Mouse (Mus musculus): ENCODE data around the gene Syce3. TPM values are rescaled to one million over a fixed set of nuclear protein-coding genes. Genes with fewer than 3 reads are reported as not detected.

Gene Syce3
- not detected in 2 replicates for polyA plus RNA-seq (2016; fragmentation: Nextera tagmentation; extraction: Ambion mirVana)

GRCm38 (mm10) chr15:89410118-89410517, at the start of gene Syce3:
Syce3 (minus strand) TSS chr15:89410503.
- WGBS, result 89% methylated on average over 24 of the region's 24 CpGs
- Histone ChIP-seq H3K27me3 (ENCODE audit: insufficient read depth, poor library complexity, severe bottlenecking) (no peaks in the 10 kb centered on the region), H3K9me3 (peaks cover 16% of the 10 kb centered on the region), H3K36me3 (no peaks in the 10 kb centered on the region), H3K4me3 (no peak within 1 kb of the TSS), H3K27ac (no peak within 1 kb of the TSS), H3K4me1 (replicated peaks) (no peaks in the 10 kb centered on the region)
- DNase-seq (ENCODE audit: low spot score), result no peak

- Histone ChIP-seq H3K4me3 (no peak overlapping the region), H3K9me3 (no peaks in the 10 kb centered on the region), H3K4me1 (replicated peaks) (peaks cover 15% of the 10 kb centered on the region), H3K27ac (no peak overlapping the region), H3K36me3 (peaks cover 69% of the 10 kb centered on the region), H3K27me3 (ENCODE audit: insufficient read depth, poor library complexity, severe bottlenecking) (peaks cover 6% of the 10 kb centered on the region; the same call in 1 of the 2 replicates)
- WGBS, result 87% methylated on average over 7 of the region's 7 CpGs
- no peak for DNase-seq (ENCODE audit: low spot score)
These were observed 49.5 kb upstream of the Syce3 start for GRCm38 (mm10) chr15:89459821-89460220.

- no peak overlapping the region for H3K4me3 ChIP-seq
- H3K4me1 ChIP-seq (replicated peaks), result peaks cover 23% of the 10 kb centered on the region
- H3K27ac ChIP-seq, result no peak overlapping the region
- no peak for DNase-seq (ENCODE audit: low spot score)
- H3K36me3 ChIP-seq, result peaks cover 69% of the 10 kb centered on the region
- peaks cover 13% of the 10 kb centered on the region for H3K27me3 ChIP-seq (ENCODE audit: insufficient read depth, poor library complexity, severe bottlenecking)
- H3K9me3 ChIP-seq, result no peaks in the 10 kb centered on the region
- WGBS, result 93% methylated on average over 15 of the region's 15 CpGs
These were observed 48.6 kb upstream of the Syce3 start for GRCm38 (mm10) chr15:89458942-89459341.

- WGBS, result 88% methylated on average over 6 of the region's 6 CpGs
- peaks cover 44% of the 10 kb centered on the region for H3K36me3 ChIP-seq
- peaks cover 32% of the 10 kb centered on the region for H3K4me1 ChIP-seq (replicated peaks)
- peaks cover 33% of the 10 kb centered on the region for H3K27me3 ChIP-seq (ENCODE audit: insufficient read depth, poor library complexity, severe bottlenecking)
- no peak for DNase-seq (ENCODE audit: low spot score)
- no peaks in the 10 kb centered on the region for H3K9me3 ChIP-seq
- no peak overlapping the region for H3K27ac ChIP-seq
- peak overlapping the region; percentile 83 for H3K4me3 ChIP-seq
These were observed 45.3 kb upstream of the Syce3 start for GRCm38 (mm10) chr15:89455642-89456041.

GRCm38 (mm10) chr15:89454857-89455256, 44.6 kb upstream of the Syce3 start:
- peaks cover 29% of the 10 kb centered on the region for H3K4me1 ChIP-seq (replicated peaks)
- peak overlapping the region; percentile 89 for H3K27ac ChIP-seq
- peaks cover 33% of the 10 kb centered on the region for H3K27me3 ChIP-seq (ENCODE audit: insufficient read depth, poor library complexity, severe bottlenecking)
- no peaks in the 10 kb centered on the region for H3K9me3 ChIP-seq
- peak overlapping the region; percentile 83 for H3K4me3 ChIP-seq
- H3K36me3 ChIP-seq, result peaks cover 36% of the 10 kb centered on the region
- WGBS, result 11% methylated on average over 6 of the region's 6 CpGs
- DNase-seq (ENCODE audit: low spot score), result no peak

GRCm38 (mm10) chr15:89453865-89454478, 43.7 kb upstream of the Syce3 start, which contains the start of gene Mapk8ip2:
Mapk8ip2 (plus strand) TSS chr15:89453913.
- H3K27ac ChIP-seq, result peak within 1 kb of the TSS; percentile 89
- H3K36me3 ChIP-seq, result peaks cover 27% of the 10 kb centered on the region
- peaks cover 29% of the 10 kb centered on the region for H3K4me1 ChIP-seq (replicated peaks)
- H3K27me3 ChIP-seq (ENCODE audit: insufficient read depth, poor library complexity, severe bottlenecking), result peaks cover 37% of the 10 kb centered on the region
- H3K4me3 ChIP-seq, result peak within 1 kb of the TSS; percentile 83
- under 1% methylated on average over 53 of the region's 53 CpGs for WGBS
- no peaks in the 10 kb centered on the region for H3K9me3 ChIP-seq
- DNase-seq (ENCODE audit: low spot score), result peak; percentile 60

GRCm38 (mm10) chr15:89452906-89453864, 42.9 kb upstream of the Syce3 start:
- Histone ChIP-seq H3K27ac (peak overlapping the region; percentile 89), H3K9me3 (no peaks in the 10 kb centered on the region), H3K4me3 (peak overlapping the region; percentile 83), H3K36me3 (peaks cover 20% of the 10 kb centered on the region), H3K4me1 (replicated peaks) (peaks cover 29% of the 10 kb centered on the region), H3K27me3 (ENCODE audit: insufficient read depth, poor library complexity, severe bottlenecking) (peaks cover 37% of the 10 kb centered on the region)
- 5% methylated on average over 24 of the region's 24 CpGs for WGBS
- peak; percentile 70 for DNase-seq (ENCODE audit: low spot score)

GRCm38 (mm10) chr15:89442486-89443070, 32.3 kb upstream of the Syce3 start:
- Histone ChIP-seq H3K4me1 (replicated peaks) (no peaks in the 10 kb centered on the region), H3K9me3 (no peaks in the 10 kb centered on the region), H3K36me3 (no peaks in the 10 kb centered on the region), H3K27ac (no peak overlapping the region), H3K27me3 (ENCODE audit: insufficient read depth, poor library complexity, severe bottlenecking) (no peaks in the 10 kb centered on the region), H3K4me3 (no peak overlapping the region)
- DNase-seq (ENCODE audit: low spot score), result no peak
- WGBS, result 42% methylated on average over 8 of the region's 8 CpGs

- 86% methylated on average over 5 of the region's 5 CpGs for WGBS
- H3K27ac ChIP-seq, result no peak overlapping the region
- H3K4me3 ChIP-seq, result no peak overlapping the region
- no peaks in the 10 kb centered on the region for H3K9me3 ChIP-seq
- DNase-seq (ENCODE audit: low spot score), result no peak
- 0 out of 2 replicates have a peak, but pooled peaks cover 4% of the 10 kb centered on the region for H3K4me1 ChIP-seq (replicated peaks)
- H3K36me3 ChIP-seq, result no peaks in the 10 kb centered on the region
- H3K27me3 ChIP-seq (ENCODE audit: insufficient read depth, poor library complexity, severe bottlenecking), result no peaks in the 10 kb centered on the region
These were observed 25.6 kb upstream of the Syce3 start for GRCm38 (mm10) chr15:89435878-89436277.

GRCm38 (mm10) chr15:89434136-89434535, 23.8 kb upstream of the Syce3 start:
- Histone ChIP-seq H3K9me3 (no peaks in the 10 kb centered on the region), H3K27me3 (ENCODE audit: insufficient read depth, poor library complexity, severe bottlenecking) (no peaks in the 10 kb centered on the region), H3K4me1 (replicated peaks) (peaks cover 11% of the 10 kb centered on the region), H3K27ac (no peak overlapping the region), H3K4me3 (no peak overlapping the region), H3K36me3 (no peaks in the 10 kb centered on the region)
- DNase-seq (ENCODE audit: low spot score), result no peak
- 78% methylated on average over 3 of the region's 3 CpGs for WGBS

- WGBS, result 80% methylated on average over 4 of the region's 4 CpGs
- H3K27ac ChIP-seq, result no peak overlapping the region
These were observed 22.6 kb upstream of the Syce3 start for GRCm38 (mm10) chr15:89432946-89433345.

GRCm38 (mm10) chr15:89431806-89432205, 21.5 kb upstream of the Syce3 start:
- WGBS, result 89% methylated on average over 6 of the region's 6 CpGs
- H3K36me3 ChIP-seq, result peaks cover 16% of the 10 kb centered on the region
- no peaks in the 10 kb centered on the region for H3K27me3 ChIP-seq (ENCODE audit: insufficient read depth, poor library complexity, severe bottlenecking)
- DNase-seq (ENCODE audit: low spot score), result no peak
- H3K27ac ChIP-seq, result no peak overlapping the region
- no peaks in the 10 kb centered on the region for H3K9me3 ChIP-seq
- peaks cover 22% of the 10 kb centered on the region for H3K4me1 ChIP-seq (replicated peaks)
- H3K4me3 ChIP-seq, result no peak overlapping the region

More at GRCm38 (mm10) chr15:89432946-89433345, 22.6 kb upstream of the Syce3 start:
- no peak for DNase-seq (ENCODE audit: low spot score)
- peaks cover 4% of the 10 kb centered on the region; the same call in 1 of the 2 replicates for H3K36me3 ChIP-seq
- H3K9me3 ChIP-seq, result no peaks in the 10 kb centered on the region
- H3K4me1 ChIP-seq (replicated peaks), result peaks cover 22% of the 10 kb centered on the region
- no peak overlapping the region for H3K4me3 ChIP-seq
- no peaks in the 10 kb centered on the region for H3K27me3 ChIP-seq (ENCODE audit: insufficient read depth, poor library complexity, severe bottlenecking)

Measured in hindbrain, embryonic 10.5 days (tissue).